ENCODE assay signal across 22 mouse cellular contexts in the genomic region with DNA sequence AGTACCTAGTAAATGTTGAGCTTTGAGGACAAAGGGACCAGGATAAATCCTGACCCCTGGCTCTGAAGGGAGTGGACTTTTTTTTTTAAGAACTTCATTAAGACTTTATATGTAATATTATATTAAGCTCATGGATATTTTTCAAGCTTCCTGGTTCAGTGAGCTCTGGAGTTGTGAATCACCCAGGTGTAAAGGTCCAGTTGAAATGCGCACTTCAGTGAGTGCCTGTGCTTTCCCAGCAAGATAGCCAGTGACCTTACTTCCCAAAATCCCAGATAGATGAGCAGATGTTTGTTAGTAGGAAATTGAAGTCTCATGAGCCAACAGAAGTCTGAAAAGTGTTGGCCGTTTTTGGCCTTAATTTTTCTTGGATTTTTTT. TPM values are rescaled to one million over a fixed set of nuclear protein-coding genes. Genes with fewer than 3 reads are reported as not detected.
DNase-seq lines count a peak whose midpoint lies in the region; ATAC-seq and TF ChIP-seq lines count a peak whose summit lies in the region.
"Had no signal": no experiment of that assay in that cellular context is flagged by ENCODE, and none has a peak within 500 bp of the region (broad histone marks: within the 10 kb centered on the region; RNA-seq: fewer than 3 reads in every experiment).

No protein-coding gene starts in this region.

- no peaks in the 10 kb centered on the region for H3K27me3 ChIP-seq in heart, embryonic 14.5 days (ENCODE audit: control insufficient read depth, insufficient read depth, low read length)
- no peaks in the 10 kb centered on the region for H3K27me3 ChIP-seq in kidney, postnatal 0 days (ENCODE audit: insufficient read depth, low read length)
- H3K27me3 ChIP-seq in intestine, embryonic 15.5 days (replicated peaks): no peaks in the 10 kb centered on the region
- H3K27me3 ChIP-seq in stomach, embryonic 16.5 days (ENCODE audit: control insufficient read depth, insufficient read depth, low read length): no peaks in the 10 kb centered on the region
- H3K27me3 ChIP-seq: CH12.LX; embryonic facial prominence, embryonic 13.5 days had no signal

- H3K27ac ChIP-seq in heart, embryonic 14.5 days (replicated peaks in 1 of 2; ENCODE audit: control insufficient read depth in 1 of 2, insufficient read depth in 1 of 2, low read depth in 2 of 2, low read length in 2 of 2): peak overlapping the region; percentile 60 to 64; a peak in 3 of 4 replicates
- peak overlapping the region; percentile 55 for H3K27ac ChIP-seq in kidney, postnatal 0 days
- no peak overlapping the region for H3K27ac ChIP-seq in intestine, embryonic 15.5 days
- H3K27ac ChIP-seq in stomach, embryonic 16.5 days (ENCODE audit: low read length): peak overlapping the region; percentile 43; the same call in 1 of the 2 replicates
- H3K27ac ChIP-seq: embryonic facial prominence, embryonic 13.5 days; hindbrain, embryonic 10.5 days; hindbrain, postnatal 0 days; left cerebral cortex, adult 2 months; macrophage; midbrain, embryonic 10.5 days had no signal

- peak overlapping the region; percentile 17; the same call in 1 of the 2 replicates for H3K4me2 ChIP-seq in heart, embryonic 14.5 days (ENCODE audit: low read length)
- no peak overlapping the region for H3K4me2 ChIP-seq in kidney, postnatal 0 days (ENCODE audit: low read length)
- H3K4me2 ChIP-seq in intestine, embryonic 15.5 days (replicated peaks): no peak overlapping the region
- H3K4me2 ChIP-seq in stomach, embryonic 16.5 days (ENCODE audit: low read depth, low read length): no peak overlapping the region
- H3K4me2 ChIP-seq: embryonic facial prominence, embryonic 13.5 days had no signal

- no peak for TF ChIP-seq CTCF in kidney, postnatal 0 days (IDR thresholded peaks at IDR 0.05; ENCODE audit: low read depth)

- WGBS in heart, embryonic 14.5 days: 55% methylated on average over 2 of the region's 2 CpGs
- WGBS in kidney, postnatal 0 days: 38% methylated on average over 2 of the region's 2 CpGs
- WGBS in intestine, embryonic 15.5 days: 63% methylated on average over 2 of the region's 2 CpGs
- 49% methylated on average over 2 of the region's 2 CpGs for WGBS in stomach, embryonic 16.5 days

- intact Hi-C loops in heart, postnatal 36 days (cut with DNase I): no loop called here

- no peaks in the 10 kb centered on the region for H3K9me3 ChIP-seq in heart, embryonic 14.5 days (ENCODE audit: control insufficient read depth, low read length)
- no peaks in the 10 kb centered on the region for H3K9me3 ChIP-seq in kidney, postnatal 0 days (replicated peaks; ENCODE audit: low read length)
- no peaks in the 10 kb centered on the region for H3K9me3 ChIP-seq in intestine, embryonic 15.5 days
- H3K9me3 ChIP-seq in stomach, embryonic 16.5 days (replicated peaks; ENCODE audit: control insufficient read depth, low read length): no peaks in the 10 kb centered on the region
- H3K9me3 ChIP-seq: embryonic facial prominence, embryonic 13.5 days; hindbrain, embryonic 10.5 days; midbrain, embryonic 10.5 days had no signal

- peaks cover 2 to 17% of the 10 kb centered on the region in 2 experiments; a peak in 3 of 4 replicates for H3K4me1 ChIP-seq in heart, embryonic 14.5 days (ENCODE audit: control insufficient read depth in 2 of 2, insufficient read depth in 2 of 2, low read length in 2 of 2)
- H3K4me1 ChIP-seq in kidney, postnatal 0 days (replicated peaks; ENCODE audit: insufficient read depth, low read length): no peaks in the 10 kb centered on the region; the same call in 1 of the 2 replicates
- H3K4me1 ChIP-seq in intestine, embryonic 15.5 days (replicated peaks): peaks cover 8% of the 10 kb centered on the region; the same call in 1 of the 2 replicates
- peaks cover 8% of the 10 kb centered on the region; the same call in 1 of the 2 replicates for H3K4me1 ChIP-seq in stomach, embryonic 16.5 days (ENCODE audit: control insufficient read depth, insufficient read depth, low read length)
- H3K4me1 ChIP-seq: embryonic facial prominence, embryonic 13.5 days; hindbrain, embryonic 10.5 days had no signal

- no peak for DNase-seq in heart, postnatal 36 days
- no peak for DNase-seq in kidney, postnatal 0 days (ENCODE audit: low spot score)
- DNase-seq in kidney, postnatal 10 days: no peak
- no peak for DNase-seq in layer of hippocampus, adult 8-10 months (ENCODE audit: low spot score in 2 of 2)
- DNase-seq: adrenal gland, postnatal 25 days; cerebellum, adult 11 months; cerebellum, postnatal 10 days; layer of hippocampus, adult 9-11 months; left cerebral cortex, postnatal 4 days; liver; thymus, adult 18-20 months; thymus, postnatal 4 days had no signal

- no peaks in the 10 kb centered on the region for H3K36me3 ChIP-seq in heart, embryonic 14.5 days (ENCODE audit: control insufficient read depth, insufficient read depth, low read length)
- H3K36me3 ChIP-seq in kidney, postnatal 0 days (ENCODE audit: insufficient read depth, low read length): no peaks in the 10 kb centered on the region
- no peaks in the 10 kb centered on the region for H3K36me3 ChIP-seq in intestine, embryonic 15.5 days
- no peaks in the 10 kb centered on the region for H3K36me3 ChIP-seq in stomach, embryonic 16.5 days (ENCODE audit: control insufficient read depth, insufficient read depth, low read length)
- H3K36me3 ChIP-seq: embryonic facial prominence, embryonic 13.5 days; hindbrain, embryonic 10.5 days; midbrain, embryonic 10.5 days had no signal

- no peak overlapping the region for H3K9ac ChIP-seq in heart, embryonic 14.5 days (ENCODE audit: low read length)
- no peak overlapping the region for H3K9ac ChIP-seq in kidney, postnatal 0 days (ENCODE audit: low read depth, low read length)
- H3K9ac ChIP-seq in intestine, embryonic 15.5 days: no peak overlapping the region
- H3K9ac ChIP-seq in stomach, embryonic 16.5 days (ENCODE audit: low read length): no peak overlapping the region
- H3K9ac ChIP-seq: embryonic facial prominence, embryonic 13.5 days had no signal

- no peak for ATAC-seq in heart, embryonic 14.5 days (ENCODE audit: insufficient number of reproducible peaks, insufficient read depth, low FRiP score, low read depth)
- ATAC-seq in kidney, postnatal 0 days (replicated peaks; ENCODE audit: low FRiP score, low read depth): peak; percentile 2; the same call in 1 of the 2 replicates
- peak; percentile 37; the same call in 1 of the 2 replicates for ATAC-seq in intestine, embryonic 15.5 days
- no peak for ATAC-seq in stomach, embryonic 16.5 days (ENCODE audit: insufficient read depth, low FRiP score)
- ATAC-seq: hindbrain, postnatal 0 days had no signal

- no peak overlapping the region for H3K4me3 ChIP-seq in heart, embryonic 14.5 days (ENCODE audit: control insufficient read depth in 1 of 2, insufficient read depth in 1 of 2, low read depth in 1 of 2, low read length in 2 of 2)
- no peak overlapping the region for H3K4me3 ChIP-seq in kidney, postnatal 0 days (replicated peaks; ENCODE audit: low read depth, low read length)
- no peak overlapping the region for H3K4me3 ChIP-seq in intestine, embryonic 15.5 days (replicated peaks)
- no peak overlapping the region for H3K4me3 ChIP-seq in stomach, embryonic 16.5 days (replicated peaks; ENCODE audit: low read length)
- H3K4me3 ChIP-seq: embryonic facial prominence, embryonic 13.5 days; hindbrain, embryonic 10.5 days; left cerebral cortex, adult 2 months; midbrain, embryonic 10.5 days had no signal

RNA-seq across cellular contexts. Expression of gene Patj, which starts 6.0 kb away (rescaled TPM):
- polyA plus RNA-seq in heart, embryonic 14.5 days (2014; fragmentation: Nextera tagmentation; extraction: Ambion mirVana): 7.1 and 11.2 TPM in 2 replicates
- 10 to 100 TPM; 17.6 to 18.0 TPM for total RNA-seq in heart, postnatal 36 days (2021)
- 15.2 and 22.5 TPM in 2 replicates for polyA plus RNA-seq in kidney, postnatal 0 days (2015; fragmentation: Nextera tagmentation; extraction: Ambion mirVana)
- polyA plus RNA-seq in intestine, embryonic 15.5 days (2015; fragmentation: Nextera tagmentation; extraction: Ambion mirVana): 21.1 and 22.4 TPM in 2 replicates
- 19.0 and 24.0 TPM in 2 replicates for polyA plus RNA-seq in stomach, embryonic 16.5 days (2015; fragmentation: Nextera tagmentation; extraction: Ambion mirVana)
- 1 to 10 TPM; 6.8 to 8.5 (median 7.7) TPM for total RNA-seq in layer of hippocampus, adult 8-10 months (2022)

RNA-seq across cellular contexts. Expression of gene Tm2d1, which starts 18.5 kb away (rescaled TPM):
- polyA plus RNA-seq in heart, embryonic 14.5 days (2014; fragmentation: Nextera tagmentation; extraction: Ambion mirVana): 106 and 115 TPM in 2 replicates
- total RNA-seq in heart, postnatal 36 days (2021): 10 to 100 TPM; 41.2 to 41.3 TPM
- 172 and 178 TPM in 2 replicates for polyA plus RNA-seq in kidney, postnatal 0 days (2015; fragmentation: Nextera tagmentation; extraction: Ambion mirVana)
- polyA plus RNA-seq in intestine, embryonic 15.5 days (2015; fragmentation: Nextera tagmentation; extraction: Ambion mirVana): 87.3 and 101 TPM in 2 replicates
- 78.5 and 90.3 TPM in 2 replicates for polyA plus RNA-seq in stomach, embryonic 16.5 days (2015; fragmentation: Nextera tagmentation; extraction: Ambion mirVana)
- 10 to 100 TPM; 36.6 to 47.8 (median 39.7) TPM for total RNA-seq in layer of hippocampus, adult 8-10 months (2022)

Comparison
In these comparisons a context has a peak if more than half of its experiments do, and no peak if none do; other contexts are left out.
1. ATAC-seq: peak in kidney, postnatal 0 days (single experiment) and intestine, embryonic 15.5 days (single experiment); none in heart, embryonic 14.5 days (single experiment) and stomach, embryonic 16.5 days (single experiment).